Mouse (Mus musculus): ENCODE results near the gene Rab40c.

Gene Rab40c

GRCm38 (mm10) chr17:25945517-25946155, 26.1 kb upstream of the Rab40c start:
- DNase-seq (ENCODE audit: low spot score), result peak; percentile 32

DNA sequence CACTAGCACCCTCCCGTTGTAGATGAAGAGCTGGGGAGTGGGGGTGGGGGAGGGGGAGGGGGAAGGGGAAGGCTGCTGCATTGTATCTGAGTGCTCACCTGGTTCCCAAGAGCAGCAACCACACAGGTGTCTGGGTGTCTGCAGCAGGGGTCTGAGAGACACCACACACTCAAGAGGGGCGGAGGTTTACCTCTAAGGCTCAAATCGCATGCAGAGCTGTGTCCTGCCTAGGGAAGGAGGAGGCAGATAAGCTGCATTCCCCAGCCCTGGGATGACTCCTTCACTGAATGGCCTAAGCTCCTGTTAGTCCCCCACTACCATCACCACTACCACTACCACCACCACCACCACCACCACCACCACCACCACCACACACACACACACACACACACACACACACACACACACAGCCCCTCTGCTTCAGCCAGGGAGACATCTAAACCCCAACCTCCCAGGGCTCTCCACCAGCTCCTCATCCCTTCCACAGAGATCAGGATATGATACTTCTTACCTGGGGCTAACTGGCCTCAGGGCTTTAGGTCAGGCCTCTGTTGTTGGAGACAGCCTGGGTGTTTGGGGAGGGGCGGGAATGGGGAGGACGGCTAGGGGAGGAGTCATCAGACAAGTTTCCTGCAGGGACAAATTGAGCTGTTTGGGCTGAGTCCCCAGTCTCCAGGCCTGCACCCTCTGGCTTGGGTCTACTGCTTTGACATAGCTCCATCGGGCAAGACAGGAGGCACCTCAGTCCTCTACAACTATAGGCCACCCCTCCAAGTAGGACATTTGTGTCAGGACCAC, 25.0 kb upstream of the Rab40c start, which contains the start of the genes Pigq and Nhlrc4:
TSS of gene Pigq (minus strand) at position 571 of the 798 bp plus-strand sequence.
TSS of gene Nhlrc4 (minus strand) at position 596 of the 798 bp plus-strand sequence.
- no peak for DNase-seq (ENCODE audit: low spot score)

GRCm38 (mm10) chr17:25943769-25944168, 24.2 kb upstream of the Rab40c start:
- DNase-seq (ENCODE audit: low spot score), result no peak

- no peak for DNase-seq (ENCODE audit: low spot score)
These were observed 23.7 kb upstream of the Rab40c start for GRCm38 (mm10) chr17:25943221-25943620.

GRCm38 (mm10) chr17:25942597-25943151, 23.1 kb upstream of the Rab40c start:
- DNase-seq (ENCODE audit: low spot score), result no peak

DNA sequence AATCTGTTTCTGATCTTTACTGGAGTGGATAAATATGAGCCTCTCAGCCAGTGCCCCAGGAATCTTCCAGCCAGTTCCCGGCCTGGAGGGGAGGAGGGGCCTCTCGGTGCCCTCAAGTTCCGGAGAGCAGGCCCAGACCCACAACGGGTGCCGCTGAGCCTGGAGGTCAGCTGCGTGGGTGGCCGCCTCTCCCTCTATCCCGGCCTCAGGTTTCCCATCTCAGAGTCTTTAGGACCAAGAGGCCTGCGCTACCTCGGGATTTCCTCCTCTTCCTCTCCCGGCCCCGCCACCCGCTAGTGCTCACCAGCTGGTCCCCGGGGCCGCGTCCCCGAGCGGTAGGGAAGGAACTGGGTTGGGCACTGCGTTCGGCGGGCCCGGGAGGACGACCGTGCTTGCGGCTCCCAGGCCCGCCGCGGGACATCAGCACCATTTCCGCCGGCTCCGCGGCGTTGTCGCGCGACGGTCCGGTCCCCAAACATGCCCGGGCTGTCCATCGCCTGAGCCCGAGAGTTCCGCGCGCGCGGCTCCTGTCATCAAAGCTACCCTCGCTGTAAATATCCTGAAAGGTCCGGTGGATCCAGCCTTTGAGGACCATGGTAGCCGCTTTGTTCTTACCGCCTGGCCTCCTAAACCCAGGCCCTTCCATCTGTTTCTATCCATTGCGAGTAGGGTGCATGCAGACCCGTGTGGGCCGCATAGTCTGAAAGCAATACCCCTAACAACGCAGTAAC, 22.1 kb upstream of the Rab40c start:
- DNase-seq (ENCODE audit: low spot score), result peak; percentile 77

DNA sequence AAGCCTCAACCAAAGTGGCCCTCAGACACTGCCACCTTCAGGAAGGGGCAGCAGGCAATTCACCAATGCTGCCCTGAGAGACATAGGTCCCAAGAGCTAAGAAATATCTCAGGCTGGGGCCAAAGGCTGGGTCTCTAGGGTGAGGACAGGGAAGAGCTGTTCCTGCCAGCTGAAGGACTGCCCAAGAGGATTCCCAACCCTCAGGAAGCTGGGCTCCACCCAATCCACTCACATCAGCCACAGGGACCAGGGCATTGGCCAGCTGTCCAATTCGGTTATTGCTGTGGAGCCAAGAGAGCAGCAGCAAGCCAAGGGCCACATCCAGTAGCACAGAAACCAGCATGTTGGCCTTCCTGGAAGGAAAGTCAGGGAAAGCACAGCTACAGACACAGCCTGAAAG, 15.0 kb upstream of the Rab40c start:
- DNase-seq (ENCODE audit: low spot score), result no peak

DNA sequence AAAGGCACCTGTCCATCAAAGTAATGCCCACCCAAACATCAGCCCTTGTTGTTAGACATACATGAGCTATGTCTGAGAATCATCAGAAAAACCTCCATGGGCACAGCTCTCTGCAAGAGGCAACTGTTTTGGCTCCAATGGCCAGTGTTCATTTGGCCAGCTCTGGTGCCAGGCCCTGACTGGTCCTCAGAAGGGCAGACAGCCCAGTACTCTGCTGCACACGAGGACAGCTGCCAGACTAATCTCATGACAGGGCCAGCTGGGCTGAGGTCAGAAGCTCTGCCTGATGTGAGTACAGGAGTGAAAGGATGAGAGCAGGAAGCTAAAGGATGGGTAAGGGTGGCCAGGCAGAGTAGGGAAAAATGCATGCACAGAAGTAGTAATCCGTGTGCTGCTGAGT, 5.8 kb upstream of the Rab40c start:
- no peak for DNase-seq (ENCODE audit: low spot score)

DNA sequence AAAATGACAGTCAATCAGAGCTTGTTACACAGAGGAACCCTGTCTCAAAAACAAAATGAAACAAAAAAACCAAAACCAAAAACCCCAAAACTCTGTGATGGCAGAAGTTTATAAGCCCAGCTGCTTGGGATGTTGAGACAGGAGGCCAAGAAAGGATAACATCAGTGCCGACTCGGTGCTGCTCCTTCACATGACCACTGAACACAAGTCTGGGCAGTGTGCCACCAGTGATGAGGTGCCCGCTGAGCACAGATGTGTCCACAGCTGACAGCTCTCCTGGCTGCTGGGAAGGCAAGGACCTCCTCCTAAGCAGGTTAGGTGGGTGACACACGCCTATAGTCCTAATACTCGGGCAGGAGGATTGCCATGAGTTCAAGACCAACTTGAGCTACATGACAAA, 2.6 kb upstream of the Rab40c start:
- DNase-seq (ENCODE audit: low spot score), result no peak

- peak; percentile 100 for DNase-seq (ENCODE audit: low spot score)
These were observed 487 bp upstream of the Rab40c start for GRCm38 (mm10) chr17:25919786-25920642.

GRCm38 (mm10) chr17:25918037-25918750, 1.3 kb downstream of the Rab40c start:
- no peak for DNase-seq (ENCODE audit: low spot score)

- peak; percentile 21 for DNase-seq (ENCODE audit: low spot score)
These were observed 2.4 kb downstream of the Rab40c start for GRCm38 (mm10) chr17:25916931-25917647.

DNA sequence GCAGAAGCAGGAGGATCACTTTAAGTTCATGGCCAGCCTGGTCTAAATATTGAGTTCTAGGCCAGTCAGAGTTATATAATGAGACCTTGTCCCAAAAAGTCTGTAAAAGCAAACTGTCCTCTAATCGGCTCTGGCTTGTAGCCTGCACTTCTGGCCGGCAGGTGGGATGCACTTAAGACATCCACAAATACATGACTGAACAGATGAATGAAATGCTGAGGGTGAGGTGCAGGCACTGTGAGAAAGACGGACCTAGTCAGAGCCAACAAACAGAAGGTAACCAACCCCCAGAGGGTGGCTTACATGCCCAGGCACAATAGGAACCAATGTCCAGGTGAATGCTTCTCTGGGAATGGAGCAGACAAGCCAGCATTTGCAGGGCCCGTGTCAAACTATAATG, 5.2 kb downstream of the Rab40c start:
- DNase-seq (ENCODE audit: low spot score), result no peak

- DNase-seq (ENCODE audit: low spot score), result no peak
These were observed 5.7 kb downstream of the Rab40c start for GRCm38 (mm10) chr17:25913877-25914275.

DNA sequence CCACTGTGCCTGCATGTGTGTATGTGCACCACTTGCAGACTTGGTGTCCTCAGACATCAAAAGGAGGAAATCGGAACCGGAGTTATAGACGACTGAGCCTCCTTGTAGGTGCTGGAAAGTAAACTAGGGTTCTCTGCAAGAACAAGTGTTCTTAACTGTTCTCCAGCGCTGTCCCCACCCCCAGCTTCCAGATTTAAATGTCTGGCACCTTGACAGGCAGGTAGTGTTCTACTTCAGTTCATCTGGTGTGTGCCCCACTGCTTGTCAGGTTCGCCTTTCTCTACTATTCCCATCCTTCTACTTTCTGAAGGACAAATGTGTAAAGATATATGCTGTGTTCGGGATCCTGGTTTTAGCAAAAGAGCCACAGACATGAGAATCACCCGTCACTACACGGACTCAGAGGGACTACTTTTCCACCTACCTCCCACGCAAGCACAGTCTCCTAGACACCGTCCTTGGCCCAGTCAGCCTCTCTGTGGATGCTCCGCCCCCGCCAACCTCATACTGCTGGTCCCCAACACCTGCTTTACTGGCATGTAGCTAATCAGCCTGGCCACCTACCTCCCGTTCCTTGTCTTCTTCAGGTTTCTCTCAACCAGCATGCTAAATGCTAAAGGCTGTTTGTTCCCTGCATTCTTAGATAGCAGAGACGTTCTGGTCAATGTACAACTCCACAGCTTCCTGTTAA, 6.2 kb downstream of the Rab40c start:
- no peak for DNase-seq (ENCODE audit: low spot score)

DNA sequence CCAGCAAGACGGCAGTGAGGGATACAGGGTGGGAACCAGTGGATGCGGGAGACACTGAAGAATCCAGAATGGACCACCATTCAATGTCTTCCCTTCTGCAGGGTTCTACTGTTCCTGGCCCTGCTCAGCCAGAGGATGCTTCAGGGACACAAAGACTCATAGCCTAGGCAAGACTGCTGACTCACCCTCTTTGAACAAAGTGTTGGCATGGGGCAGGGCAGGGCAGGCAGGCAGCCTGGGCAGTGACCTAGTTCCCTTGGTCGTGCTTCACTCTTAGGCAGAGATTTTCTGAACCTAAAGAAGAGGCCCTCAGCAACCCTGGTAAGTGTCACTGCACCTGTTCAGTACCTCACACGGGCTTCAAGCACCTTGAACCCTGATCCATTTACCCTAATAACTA, 7.7 kb downstream of the Rab40c start:
- no peak for DNase-seq (ENCODE audit: low spot score)

DNA sequence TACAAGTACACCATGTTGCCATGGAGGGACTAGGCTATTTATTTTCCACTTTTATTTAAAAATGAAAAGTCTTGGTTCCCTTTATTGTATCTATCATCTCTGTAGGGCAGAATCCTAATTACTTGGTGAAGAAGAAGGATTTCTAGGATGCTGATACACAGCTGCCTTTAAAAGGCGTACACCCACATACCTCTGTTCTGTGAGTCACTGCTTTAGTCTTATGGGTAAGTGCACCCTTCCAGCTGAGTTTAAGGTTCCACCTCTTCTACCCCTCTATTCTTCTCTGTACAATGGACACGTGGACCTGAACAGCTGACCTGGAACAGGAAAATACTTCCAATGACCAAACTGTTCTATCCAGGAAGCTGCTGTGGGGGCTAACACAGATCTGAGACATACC, 11.9 kb downstream of the Rab40c start:
- no peak for DNase-seq (ENCODE audit: low spot score)

GRCm38 (mm10) chr17:25903061-25903460, 16.5 kb downstream of the Rab40c start:
- DNase-seq (ENCODE audit: low spot score), result no peak

DNA sequence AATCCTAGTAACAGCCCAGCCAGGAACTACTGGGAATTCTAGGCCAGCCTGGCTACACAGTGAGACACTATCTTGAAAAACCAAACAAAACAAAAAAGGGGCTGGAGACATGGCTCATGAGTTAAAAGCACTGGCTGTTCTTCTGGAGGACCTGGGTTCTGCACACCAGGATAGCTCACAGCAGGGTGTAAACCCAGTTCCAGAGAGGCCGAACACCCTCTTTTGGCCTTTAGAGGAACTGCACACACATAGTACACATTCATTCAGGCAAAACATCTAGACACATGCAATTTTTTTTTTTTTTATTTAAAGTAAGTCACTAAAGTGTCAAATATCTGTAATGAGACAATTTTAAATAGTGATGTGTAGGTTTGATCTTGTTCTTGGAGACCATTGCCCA, 19.3 kb downstream of the Rab40c start:
- DNase-seq (ENCODE audit: low spot score), result no peak

- DNase-seq (ENCODE audit: low spot score), result no peak
These were observed 23.6 kb downstream of the Rab40c start for GRCm38 (mm10) chr17:25895891-25896290.
